ENCODE assay signal across 7 mouse cellular contexts in genomic region chr3:20661883-20662282, GRCm38 (mm10).
DNase-seq lines count a peak whose midpoint lies in the region; ATAC-seq and TF ChIP-seq lines count a peak whose summit lies in the region.

No protein-coding gene starts in this region.

- H3K4me2 ChIP-seq in liver, postnatal 0 days (ENCODE audit: low read depth, low read length) = no peak overlapping the region

- peak; percentile 96 for ATAC-seq in cerebellum, adult (ENCODE audit: insufficient number of reproducible peaks, low FRiP score, low TSS enrichment)
- ATAC-seq in liver, postnatal 0 days = no peak

- intact Hi-C loops in left cerebral cortex, postnatal 14 days (cut with DNase I) = no loop called here

- H3K27me3 ChIP-seq in liver, postnatal 0 days (ENCODE audit: insufficient read depth, low read length) = no peaks in the 10 kb centered on the region

- H3K36me3 ChIP-seq in liver, postnatal 0 days (replicated peaks; ENCODE audit: insufficient read depth, low read length) = no peaks in the 10 kb centered on the region

- no peak overlapping the region for H3K4me3 ChIP-seq in liver, postnatal 0 days (ENCODE audit: low read depth, low read length)

- no peaks in the 10 kb centered on the region for H3K4me1 ChIP-seq in liver, postnatal 0 days (ENCODE audit: insufficient read depth)

- DNase-seq in MN1 (ENCODE audit: low spot score) = peak; percentile 58
- peak; percentile 18 to 51 for DNase-seq in heart, adult 9 months (ENCODE audit: low spot score in 2 of 2)
- peak; percentile 8 to 37 for DNase-seq in left cerebral cortex, postnatal 14 days (ENCODE audit: low spot score in 2 of 2)
- DNase-seq in liver, postnatal 0 days = no peak
- no peak for DNase-seq in adrenal gland, adult 2 months
- no peak for DNase-seq in ovary, adult 18-20 months (ENCODE audit: low spot score)

- no peak for TF ChIP-seq CTCF in liver, postnatal 0 days (IDR thresholded peaks at IDR 0.05; ENCODE audit: low read depth)

- no peak overlapping the region for H3K27ac ChIP-seq in liver, postnatal 0 days (ENCODE audit: low read depth)

- H3K9ac ChIP-seq in liver, postnatal 0 days (replicated peaks) = no peak overlapping the region

- 44% methylated on average over 1 of the region's 1 CpGs for WGBS in liver, postnatal 0 days (ENCODE audit: insufficient replicate concordance)

- no peaks in the 10 kb centered on the region for H3K9me3 ChIP-seq in liver, postnatal 0 days (ENCODE audit: low read length)

- TF ChIP-seq EP300 in liver, postnatal 0 days (IDR thresholded peaks at IDR 0.05; ENCODE audit: low read depth) = no peak

Comparison
In these comparisons a context has a peak if more than half of its experiments do, and no peak if none do; other contexts are left out.
1. DNase-seq: peak in MN1 (single experiment), heart, adult 9 months (2 of 2) and left cerebral cortex, postnatal 14 days (2 of 2); none in liver, postnatal 0 days (single experiment), adrenal gland, adult 2 months (single experiment) and ovary, adult 18-20 months (single experiment).